Mouse (Mus musculus) forebrain, embryonic 11.5 days (tissue): ENCODE data around the gene Fam207a. TPM values are rescaled to one million over a fixed set of nuclear protein-coding genes. Genes with fewer than 3 reads are reported as not detected.

Source experiments
- polyA plus RNA-seq: library from polyadenylated mRNA; unstranded; fragments of >200 nt; fragmentation: Nextera tagmentation; extraction: Ambion mirVana; gene quantifications from 2 replicates; pipeline ENCODE4 v1.2.1, GENCODE M21; 2014

Fam207a gene
- polyA plus RNA-seq, 1 experiment from 2014 or later, result 40.6 TPM

Other genes starting within 250 kb of the Fam207a start
- 6.2 TPM in 2 replicates for gene Adarb1, start 97.5 kb downstream of the Fam207a start, polyA plus RNA-seq
- gene Itgb2, start 14.5 kb upstream of the Fam207a start, polyA plus RNA-seq, result 1.2 and 1.3 TPM in 2 replicates
- 69.0 and 73.8 TPM in 2 replicates for gene Pttg1ip, start 65.9 kb upstream of the Fam207a start, polyA plus RNA-seq
- gene Sumo3, start 90.3 kb upstream of the Fam207a start, polyA plus RNA-seq, result 336 and 367 TPM in 2 replicates
- gene Gm49325, start 90.4 kb upstream of the Fam207a start, polyA plus RNA-seq, result not detected in 2 replicates
- 76.7 and 78.1 TPM in 2 replicates for gene Ube2g2, start 106.5 kb upstream of the Fam207a start, polyA plus RNA-seq
- gene Tspear, start 170.8 kb upstream of the Fam207a start, polyA plus RNA-seq, result 1.4 and 1.5 TPM in 2 replicates
- gene Gm19402, start 175.0 kb upstream of the Fam207a start, polyA plus RNA-seq, result not detected in 2 replicates
- not detected in 2 replicates for gene Gm9508, start 181.4 kb upstream of the Fam207a start, polyA plus RNA-seq
- not detected in 2 replicates for gene Gm10272, start 190.8 kb upstream of the Fam207a start, polyA plus RNA-seq
- not detected in 2 replicates for gene Gm10024, start 195.7 kb upstream of the Fam207a start, polyA plus RNA-seq
- gene Gm10142, start 200.0 kb upstream of the Fam207a start, polyA plus RNA-seq, result not detected in 2 replicates
- not detected in 2 replicates for gene Krtap12-1, start 204.8 kb upstream of the Fam207a start, polyA plus RNA-seq
- not detected in 2 replicates for gene Gm10100, start 210.7 kb upstream of the Fam207a start, polyA plus RNA-seq
- not detected in 2 replicates for gene Gm18596, start 226.9 kb upstream of the Fam207a start, polyA plus RNA-seq
- gene Gm9736, start 235.6 kb upstream of the Fam207a start, polyA plus RNA-seq, result not detected in 2 replicates
- gene Gm3233, start 243.9 kb upstream of the Fam207a start, polyA plus RNA-seq, result not detected in 2 replicates